Mouse (Mus musculus) retina, embryonic 14.5 days (tissue): ENCODE results near the gene Ino80e.

Experiments used
- DNase-seq: peaks from one replicate; pipeline ENCODE4 v3.0.0-alpha.2; 2015; ENCODE audit warnings: low spot score

Gene Ino80e

DNA sequence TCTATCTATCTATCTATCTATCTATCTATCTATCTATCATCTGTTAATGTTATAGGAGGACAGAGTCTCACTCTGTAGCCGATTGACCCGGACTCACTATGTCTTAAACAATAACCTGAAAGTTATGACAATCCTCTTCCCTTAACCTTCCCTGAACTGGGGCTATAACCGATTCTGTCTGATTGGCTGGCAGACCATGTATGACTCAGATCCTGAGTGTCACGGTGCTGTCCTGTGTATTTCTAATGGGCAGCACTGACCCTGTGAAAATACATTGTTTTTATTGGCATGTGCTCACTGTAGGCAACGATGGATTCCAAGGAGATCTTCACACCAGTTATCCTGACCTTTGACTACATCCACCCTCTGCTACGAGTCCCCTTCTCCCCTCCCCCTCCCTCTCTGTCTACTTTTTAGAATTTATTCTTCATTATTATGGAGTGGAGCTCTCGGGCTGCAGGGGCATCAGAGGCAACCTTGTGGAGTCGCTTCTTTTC, 46.4 kb downstream of the Ino80e start:
- no peak for DNase-seq

DNA sequence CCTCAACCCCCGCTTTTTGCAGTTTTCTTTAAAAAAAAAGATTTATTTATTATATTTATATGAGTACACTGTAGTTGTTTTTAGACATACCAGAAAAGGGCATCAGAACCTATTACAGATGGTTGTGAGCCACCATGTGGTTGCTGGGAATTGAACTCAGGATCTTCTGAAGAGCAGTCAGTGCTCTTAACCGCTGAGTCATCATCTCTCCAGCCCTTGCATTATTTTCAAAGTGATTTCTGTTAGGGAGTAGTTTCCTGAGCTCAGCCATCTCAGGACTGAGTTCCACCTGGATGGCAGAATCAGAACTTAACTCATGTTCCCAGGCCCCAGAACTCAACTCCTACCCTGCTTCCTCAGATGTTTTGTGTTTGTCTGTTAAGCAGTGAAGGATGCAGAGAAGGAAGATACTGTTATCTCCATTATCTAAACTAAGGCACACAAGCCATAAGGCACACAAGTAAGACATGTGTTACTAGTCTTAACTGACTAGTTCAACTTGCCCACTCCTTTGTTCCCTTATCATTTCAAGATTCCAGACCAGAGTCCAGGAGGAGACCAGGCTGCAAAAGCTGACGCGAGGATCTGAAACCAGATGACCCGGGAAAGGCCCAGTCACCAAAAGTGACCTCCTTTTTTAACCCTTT, 52.3 kb downstream of the Ino80e start:
- no peak for DNase-seq

DNA sequence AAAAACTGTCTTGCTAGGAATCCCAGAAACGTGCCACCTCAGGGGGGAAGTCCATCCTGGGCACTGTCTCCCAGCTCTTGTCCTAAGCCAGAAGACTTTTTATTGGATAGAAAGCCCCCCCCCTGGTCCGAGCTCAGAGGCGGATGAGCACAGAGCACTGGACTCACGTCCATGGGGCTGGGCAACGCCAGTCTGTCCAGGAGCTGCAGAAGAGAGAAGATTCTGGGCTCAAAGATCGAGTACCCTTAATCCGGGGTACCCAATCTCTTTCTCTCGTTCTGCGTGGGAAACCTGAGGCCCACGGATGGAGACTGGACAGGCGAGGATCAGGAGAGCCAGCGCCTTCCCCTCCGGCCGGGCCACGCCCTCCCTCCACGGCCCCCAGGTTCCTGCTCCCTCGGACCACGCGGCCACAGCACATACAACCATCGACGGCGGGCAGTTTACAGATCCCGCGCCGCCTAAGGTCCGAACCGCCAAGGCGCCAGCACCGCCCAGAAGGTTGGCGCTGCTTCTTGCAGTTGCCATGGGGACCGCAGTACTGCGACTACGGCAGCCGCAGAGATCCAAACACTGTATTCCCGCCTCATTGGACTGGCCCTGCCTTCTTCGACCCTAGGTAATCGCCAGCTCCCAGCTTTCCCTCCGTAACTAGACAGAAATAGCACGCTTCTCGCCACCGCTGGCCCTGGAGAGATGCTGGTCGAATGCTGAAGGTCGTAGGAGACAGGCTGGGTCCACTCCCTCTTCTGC, 53.3 kb downstream of the Ino80e start:
- DNase-seq, result peak; percentile 91

DNA sequence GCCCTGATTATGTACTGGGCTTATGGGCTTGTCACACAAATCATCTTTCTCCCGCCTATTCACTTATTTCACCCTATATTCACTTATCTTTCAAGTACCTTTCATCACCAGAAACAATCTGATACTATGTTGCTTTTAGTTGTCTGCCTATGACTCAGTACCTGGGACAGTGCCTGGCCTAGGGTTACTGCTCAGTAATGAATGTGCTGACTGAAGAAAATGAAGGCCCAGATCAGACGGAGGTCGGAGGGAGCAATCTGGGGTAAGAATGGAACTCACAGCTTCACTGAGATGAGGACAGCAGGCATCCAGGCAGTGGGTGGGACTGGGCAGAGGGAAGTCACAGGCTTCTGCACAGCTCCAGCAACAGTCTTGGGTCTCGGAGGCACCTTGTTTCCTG, 54.8 kb downstream of the Ino80e start:
- DNase-seq, result no peak

DNA sequence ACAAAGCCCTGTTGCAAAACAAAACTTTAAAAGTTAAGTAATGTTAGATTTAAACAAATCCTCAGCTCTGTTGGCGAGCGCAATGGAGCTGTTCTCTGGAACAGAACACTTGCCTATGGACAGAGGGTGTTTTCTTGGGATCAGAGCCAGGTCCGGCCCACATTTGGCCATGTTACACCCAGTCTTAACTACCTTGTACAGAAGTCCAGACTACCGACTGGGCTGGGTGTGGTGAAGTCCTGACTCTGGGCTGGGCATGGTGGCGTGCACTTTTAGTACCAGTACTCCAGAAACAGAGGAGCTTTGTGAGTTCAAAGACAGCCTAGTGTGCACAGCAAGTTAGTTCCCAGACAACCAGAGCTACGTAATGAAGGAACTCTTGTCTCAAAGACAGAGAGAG, 55.2 kb downstream of the Ino80e start:
- no peak for DNase-seq

DNA sequence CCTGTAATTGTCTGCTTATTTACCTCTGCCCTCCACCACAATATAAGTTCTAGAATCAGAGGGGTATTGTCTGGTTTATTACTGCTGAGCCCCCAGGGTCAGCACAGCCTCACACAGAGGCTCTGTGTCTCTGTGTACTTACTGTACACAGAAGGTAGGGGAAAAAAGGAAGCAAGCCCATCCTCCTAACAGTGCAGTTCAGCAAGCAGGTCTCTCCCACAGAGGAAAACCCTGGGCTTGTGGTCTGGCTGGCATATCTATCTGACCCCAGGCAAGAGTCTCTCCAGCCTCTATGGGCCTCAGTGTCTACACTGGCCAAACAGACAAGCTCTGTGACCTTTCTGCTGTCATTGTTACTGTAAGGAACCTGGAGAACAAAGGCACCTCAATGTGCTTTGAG, 58.4 kb downstream of the Ino80e start:
- no peak for DNase-seq

DNA sequence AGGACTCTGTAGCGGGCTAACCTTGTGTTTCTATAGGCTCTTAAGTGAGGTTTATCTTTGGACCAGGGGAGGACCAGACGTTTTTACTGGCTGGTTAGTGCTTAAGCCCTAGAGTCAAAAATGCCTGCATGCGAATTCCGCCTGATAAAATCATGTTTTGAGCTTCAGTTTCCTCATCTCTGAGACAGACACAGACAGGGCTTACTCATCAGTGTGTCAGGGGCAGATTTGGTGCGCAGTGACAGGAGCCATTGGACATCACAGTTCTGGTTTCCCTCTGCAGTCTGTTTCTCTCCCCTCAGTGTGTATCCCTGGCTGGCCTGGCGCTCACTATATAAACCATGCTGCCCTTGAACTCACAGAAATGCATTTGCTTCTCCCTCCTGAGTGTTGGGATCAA, 59.0 kb downstream of the Ino80e start:
- DNase-seq, result no peak

DNA sequence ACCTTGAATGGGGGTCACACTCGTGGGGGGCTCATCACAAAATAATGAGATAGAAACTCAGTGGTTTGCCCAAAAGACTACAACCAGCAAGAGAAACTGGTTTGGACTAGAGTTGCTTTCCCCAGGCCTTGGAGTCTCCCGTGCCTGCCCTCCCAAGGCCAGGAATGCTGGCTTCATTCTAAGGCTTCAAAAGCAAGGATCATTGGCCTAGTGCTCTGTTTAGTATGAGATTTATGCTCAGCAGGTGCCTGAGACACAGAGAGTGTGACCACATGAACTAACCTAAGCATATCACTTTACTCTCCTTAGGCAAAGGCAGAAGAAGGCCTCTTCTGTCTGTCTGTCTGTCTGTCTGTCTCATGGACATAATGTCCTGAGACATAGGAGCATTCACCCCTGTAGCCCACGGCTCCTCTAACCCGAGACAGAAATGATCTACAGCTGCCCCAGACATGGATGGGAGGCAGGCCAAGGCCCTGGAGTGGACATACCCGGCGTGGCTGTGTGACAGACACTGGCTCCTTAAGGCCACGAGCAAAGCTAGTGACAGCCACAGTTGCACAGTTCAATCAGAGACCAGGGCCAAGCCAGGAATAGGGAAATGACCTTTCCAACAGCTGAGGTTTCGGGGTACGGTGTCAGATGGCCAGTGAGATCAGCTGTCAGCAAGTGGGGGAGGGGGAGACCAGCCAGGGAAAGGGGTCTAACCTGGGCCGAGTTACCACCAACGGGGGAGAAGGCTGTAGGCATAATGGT, 59.9 kb downstream of the Ino80e start:
- DNase-seq, result no peak

DNA sequence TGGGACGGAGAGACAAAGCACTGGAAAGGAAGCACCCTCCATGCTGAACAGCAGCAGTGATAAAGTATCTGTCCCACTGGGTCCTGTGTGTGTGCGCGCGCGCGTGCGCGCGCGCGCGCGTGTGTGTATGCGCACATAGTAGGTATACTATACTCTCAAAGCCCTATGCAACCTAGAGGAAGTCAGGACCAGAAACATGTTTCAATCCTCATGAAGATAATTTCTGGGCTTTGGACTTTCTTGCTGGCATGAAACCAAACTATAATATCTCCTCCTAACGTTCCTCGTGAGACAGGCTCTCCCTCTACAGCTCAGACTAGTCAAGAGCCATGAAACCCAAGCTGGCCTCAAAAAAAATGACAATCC, 61.1 kb downstream of the Ino80e start:
- DNase-seq, result no peak
